Mouse (Mus musculus) embryo, embryonic 11 days (tissue): ENCODE measurements around the gene Sppl3.

Experiments used
- DNase-seq: peaks from one replicate; pipeline ENCODE4 v3.0.0-alpha.2; 2015

Gene Sppl3

DNA sequence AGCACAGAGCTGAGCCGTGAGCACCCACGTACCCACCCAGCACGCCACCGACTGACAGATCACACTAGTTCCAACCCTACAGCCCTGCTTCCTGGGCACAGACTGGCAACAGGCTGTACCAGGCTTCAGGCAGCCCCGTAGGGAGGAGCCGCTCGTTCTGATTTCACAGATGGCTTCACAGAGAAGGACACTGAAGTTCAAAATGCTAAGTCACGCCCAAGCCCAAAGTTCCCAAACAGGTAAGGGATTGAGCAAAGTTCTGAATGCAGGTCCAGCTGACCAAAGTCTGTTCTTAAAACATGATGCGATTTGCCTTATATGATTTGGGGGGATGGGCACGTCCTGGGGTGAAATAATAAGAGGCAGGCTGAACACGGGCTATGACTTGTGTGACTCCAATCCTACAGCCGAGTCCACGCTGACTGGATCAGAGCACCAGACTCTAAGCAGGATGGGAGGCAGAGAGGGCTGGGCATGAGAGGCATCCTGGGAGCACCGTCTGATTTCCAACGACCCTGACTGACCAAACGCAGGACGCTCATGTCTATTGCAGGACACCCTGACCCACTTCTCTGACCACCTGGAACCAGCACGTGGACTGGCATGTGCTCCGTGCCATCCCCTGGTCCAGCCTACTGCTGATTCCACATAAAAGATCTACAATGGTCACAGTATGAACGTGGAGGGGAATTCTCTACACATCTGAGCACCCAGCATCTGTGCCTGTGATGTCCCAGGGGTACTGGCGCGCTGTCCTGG, 116.7 kb downstream of the Sppl3 start:
- DNase-seq: no peak

DNA sequence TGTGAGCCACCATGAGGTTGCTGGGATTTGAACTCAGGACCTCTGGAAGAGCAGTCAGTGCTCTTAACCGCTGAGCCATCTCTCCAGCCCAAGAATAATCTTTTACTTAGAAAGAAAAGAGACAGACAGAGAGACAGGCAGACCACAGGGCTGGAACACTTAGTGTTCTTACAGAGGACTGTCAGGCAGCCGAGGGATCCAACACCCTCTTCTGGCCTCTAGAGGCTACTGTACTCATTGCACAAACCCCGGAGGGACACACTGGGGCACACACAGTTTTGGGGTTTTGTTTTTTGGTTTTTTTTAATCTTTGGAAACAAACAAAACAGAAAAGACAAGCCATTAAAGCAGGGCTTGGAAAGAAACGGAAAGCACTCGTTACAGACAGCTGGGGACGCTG, 118.4 kb downstream of the Sppl3 start:
- DNase-seq: no peak

DNA sequence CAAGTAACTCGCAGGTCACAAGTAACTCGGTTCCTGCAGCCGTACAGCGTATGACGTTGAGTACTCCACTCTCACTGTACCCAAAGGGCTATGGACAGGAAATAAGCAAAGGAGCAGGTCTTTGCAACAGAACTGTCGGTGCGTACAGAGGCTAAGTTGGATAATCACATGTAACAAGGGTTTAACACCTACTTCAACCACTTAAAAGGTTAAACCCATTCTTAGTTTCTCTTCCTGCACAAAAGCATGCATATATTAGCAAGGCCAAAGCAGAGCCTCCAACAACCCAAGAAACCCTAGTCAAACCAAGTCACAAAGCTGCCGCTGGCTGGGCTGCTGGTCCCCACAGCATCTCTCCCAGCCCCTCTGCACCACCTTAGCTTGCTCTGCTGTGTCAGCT, 121.5 kb downstream of the Sppl3 start:
- DNase-seq: no peak

DNA sequence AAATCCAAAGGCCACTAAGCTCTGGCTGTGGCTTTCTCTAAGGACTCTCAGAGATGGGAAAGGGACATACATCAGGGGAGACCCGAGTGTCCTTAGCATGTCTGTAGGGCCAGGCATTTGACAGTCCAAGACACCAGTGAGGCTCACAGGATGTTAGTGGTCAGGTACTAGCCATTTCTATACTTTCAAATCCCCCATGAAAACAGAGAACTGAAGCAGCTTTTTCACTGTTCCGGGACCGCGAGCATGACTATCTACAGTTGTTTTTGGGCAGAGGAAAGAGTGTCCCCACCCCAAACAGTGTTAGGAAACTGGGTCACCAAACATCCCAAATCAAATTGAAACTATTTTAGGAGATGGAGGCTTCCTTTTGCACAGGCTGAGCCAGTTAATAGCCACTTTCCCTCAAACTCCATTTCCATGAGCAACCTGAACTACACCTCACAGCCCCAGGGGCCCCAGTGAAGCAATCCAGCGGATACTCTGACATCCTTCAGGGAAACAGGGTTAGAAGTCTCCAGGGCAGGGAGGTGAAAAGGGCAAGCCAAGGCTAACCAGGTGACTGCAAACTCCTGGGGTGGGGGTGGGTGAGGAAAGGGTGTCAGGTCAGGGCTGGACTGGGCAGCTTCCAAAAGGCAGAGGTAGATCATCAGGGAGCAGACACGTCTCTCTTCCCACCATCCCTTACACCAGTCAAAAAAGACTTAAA, 122.6 kb downstream of the Sppl3 start:
- DNase-seq: no peak

DNA sequence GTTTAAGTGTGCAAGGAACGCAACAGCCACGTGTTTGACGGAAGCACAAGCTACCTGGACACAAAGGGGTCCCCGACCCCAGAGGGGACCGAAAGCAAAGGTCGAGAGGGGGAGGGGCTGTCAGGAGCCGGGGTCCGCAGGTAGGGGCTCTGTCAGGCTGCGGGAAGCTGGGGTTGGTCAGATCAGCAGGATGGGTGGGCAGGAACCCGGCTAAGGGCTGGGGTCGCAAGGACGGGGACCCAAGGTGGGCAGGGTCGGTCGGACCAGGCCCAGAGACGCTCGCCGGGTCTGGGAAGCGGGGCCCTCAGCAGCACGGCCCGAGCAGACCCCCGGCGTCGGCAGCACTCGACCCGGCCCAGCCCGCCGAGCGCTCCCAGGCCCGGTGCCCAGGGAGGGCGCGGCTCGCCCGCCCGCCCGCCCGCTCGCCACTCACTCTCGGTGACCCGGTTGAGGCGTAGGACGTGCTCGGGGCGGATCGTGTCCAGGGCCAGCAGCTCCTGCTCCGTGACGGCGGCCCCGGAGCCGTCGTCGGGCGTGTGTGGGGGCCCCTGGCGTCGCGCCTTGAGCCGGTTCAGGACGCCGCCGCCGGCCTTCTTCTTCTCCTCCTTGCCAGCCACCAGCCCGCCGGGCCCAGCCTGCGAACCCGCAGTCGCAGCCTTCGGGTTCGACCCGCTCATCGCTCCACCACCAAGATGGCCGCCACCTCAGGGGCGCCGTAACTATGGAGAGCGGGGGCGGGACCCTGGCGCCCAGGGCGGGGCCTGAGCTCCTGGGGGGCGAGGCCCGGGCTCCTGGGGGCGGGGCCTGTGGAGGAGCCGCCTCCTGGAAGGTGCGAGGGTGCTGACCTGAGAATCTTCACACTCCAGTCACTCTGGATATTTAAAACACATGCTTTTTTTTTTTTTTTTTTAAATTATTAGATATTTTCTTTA, 123.6 kb downstream of the Sppl3 start, which contains the start of gene Unc119b:
TSS of gene Unc119b (minus strand) at position 742 of the 932 bp plus-strand sequence.
- peak; percentile 94 for DNase-seq

DNA sequence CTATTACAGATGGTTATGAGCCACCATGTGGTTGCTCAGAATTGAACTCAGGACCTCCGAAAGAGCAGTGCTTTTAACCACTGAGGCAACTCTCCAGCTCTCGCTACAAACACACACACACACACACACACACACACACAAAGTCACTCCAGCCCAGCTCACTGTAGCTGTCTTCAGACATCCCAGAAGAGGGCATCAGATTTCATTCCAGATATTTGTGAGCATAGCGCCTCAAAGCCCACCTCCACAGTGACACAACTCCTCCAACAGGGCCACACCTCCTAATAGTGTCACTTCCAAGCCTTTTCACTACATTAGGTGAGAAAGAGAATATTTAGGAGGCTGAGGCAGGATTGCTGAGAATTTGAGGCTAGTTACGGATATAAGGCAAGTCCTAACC, 128.2 kb downstream of the Sppl3 start:
- no peak for DNase-seq

DNA sequence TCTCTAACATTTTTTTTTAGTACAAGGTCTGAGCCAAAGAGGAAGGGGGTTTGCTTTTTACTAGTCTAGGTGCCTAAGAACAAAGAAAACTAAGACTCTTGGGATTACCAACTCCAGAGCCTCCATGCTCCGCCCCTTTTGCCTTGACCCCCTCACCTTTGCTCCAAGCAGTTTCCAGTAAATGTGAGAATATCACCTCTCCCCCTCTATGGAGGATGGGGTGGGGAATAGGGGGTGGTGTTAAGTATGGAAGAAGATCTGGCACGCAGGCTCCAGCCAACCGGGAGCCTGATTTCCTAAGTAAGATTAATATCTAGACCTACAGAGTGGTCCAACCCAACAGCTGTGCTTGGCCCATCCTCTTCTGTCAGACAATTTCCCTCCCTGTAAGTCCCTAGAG, 129.8 kb downstream of the Sppl3 start:
- DNase-seq: no peak

DNA sequence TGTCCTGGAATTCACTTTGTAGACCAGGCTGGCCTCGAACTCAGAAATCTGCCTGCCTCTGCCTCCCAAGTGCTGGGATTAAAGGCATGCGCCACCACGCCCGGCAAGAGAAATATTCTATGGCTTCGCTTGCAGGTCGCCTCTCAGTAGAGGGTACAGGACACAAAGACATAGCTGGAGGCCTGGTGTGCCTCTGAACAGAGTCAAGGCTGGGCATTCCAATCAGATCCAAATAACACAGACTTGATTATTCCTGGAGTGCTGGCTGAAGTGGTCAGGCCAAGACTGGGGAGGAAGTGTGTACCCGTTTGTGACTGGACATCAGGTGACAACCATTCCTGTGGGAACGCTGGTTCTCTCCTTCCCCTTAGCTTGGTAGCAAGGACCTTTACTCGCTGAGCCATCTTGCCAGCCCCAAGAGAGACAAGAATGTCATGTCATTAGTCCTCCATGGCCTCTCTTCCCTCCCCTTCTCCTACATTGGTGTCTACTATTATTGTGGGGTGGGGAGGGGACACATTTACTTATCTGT, 131.3 kb downstream of the Sppl3 start:
- no peak for DNase-seq

DNA sequence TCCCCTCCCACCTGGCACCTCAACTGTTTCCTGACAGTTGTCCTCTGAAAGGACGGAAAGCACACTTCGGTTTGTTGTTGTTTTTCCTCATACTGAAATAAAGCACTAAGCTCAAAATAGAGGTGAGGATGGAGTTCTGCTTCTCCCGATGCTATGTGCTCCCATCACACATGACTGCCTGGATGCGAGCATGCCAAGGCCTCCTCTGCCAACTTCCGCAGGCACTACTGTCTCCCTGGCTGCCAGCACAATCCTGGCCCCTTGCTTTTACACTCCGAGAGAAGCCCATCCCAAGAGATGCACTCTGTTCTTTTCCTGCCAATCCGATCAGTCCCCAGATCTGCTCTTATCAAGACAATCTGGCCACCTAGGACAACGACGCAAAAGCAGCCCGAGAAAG, 132.6 kb downstream of the Sppl3 start:
- no peak for DNase-seq

DNA sequence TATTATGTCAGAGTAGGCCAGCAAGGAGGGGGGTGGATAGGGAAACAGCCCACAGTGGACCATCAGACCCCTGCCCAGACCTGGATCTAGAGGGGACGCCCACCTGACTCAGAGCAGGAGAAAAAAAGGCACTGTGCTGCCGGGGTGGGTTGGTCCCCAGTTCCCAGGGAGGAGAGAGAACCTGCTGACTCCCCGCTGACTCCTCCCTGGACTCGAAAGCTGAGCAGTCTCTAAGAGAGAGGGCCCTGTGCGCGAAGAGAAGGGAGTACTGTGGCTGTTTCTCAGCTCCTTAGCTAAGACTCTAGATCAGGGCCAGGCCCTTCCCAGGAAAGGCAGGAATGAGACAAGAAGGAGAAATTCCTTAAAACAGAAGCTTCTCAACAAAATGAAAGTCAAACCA, 133.5 kb downstream of the Sppl3 start:
- DNase-seq: no peak

DNA sequence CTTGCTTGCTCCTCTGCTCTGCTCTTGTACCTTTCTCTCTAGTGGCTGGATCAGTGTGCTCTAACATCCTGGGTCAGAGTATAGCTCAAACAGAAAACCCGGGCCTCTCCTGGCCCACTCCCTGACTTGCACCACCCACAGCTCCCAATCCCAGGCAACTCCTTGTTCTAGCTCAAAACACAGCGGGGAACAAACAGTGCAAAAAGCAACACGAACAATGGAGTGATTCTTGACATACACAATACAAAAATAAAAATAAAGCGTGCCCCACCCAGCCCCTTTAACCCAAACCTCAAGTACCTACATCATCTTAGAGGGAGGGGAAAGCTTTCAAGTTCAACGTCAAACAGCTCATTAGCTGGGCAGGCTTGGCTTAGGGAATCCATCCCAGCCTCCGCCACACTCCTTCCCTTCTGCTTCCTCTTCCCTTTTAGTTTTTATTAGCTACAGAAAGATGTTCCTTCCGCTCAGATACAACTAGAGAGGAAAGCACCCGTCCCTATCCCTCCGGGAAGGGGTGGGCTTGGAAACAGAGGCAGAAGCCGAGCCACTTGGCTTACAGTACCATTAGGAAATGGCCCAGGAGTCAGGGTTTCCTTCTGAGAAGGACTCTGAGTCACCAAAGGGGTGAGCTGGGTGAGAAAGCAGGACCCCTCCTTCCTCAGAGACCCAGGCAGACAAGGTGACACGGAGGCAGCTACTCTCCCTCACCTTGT, 134.5 kb downstream of the Sppl3 start:
- DNase-seq: no peak

DNA sequence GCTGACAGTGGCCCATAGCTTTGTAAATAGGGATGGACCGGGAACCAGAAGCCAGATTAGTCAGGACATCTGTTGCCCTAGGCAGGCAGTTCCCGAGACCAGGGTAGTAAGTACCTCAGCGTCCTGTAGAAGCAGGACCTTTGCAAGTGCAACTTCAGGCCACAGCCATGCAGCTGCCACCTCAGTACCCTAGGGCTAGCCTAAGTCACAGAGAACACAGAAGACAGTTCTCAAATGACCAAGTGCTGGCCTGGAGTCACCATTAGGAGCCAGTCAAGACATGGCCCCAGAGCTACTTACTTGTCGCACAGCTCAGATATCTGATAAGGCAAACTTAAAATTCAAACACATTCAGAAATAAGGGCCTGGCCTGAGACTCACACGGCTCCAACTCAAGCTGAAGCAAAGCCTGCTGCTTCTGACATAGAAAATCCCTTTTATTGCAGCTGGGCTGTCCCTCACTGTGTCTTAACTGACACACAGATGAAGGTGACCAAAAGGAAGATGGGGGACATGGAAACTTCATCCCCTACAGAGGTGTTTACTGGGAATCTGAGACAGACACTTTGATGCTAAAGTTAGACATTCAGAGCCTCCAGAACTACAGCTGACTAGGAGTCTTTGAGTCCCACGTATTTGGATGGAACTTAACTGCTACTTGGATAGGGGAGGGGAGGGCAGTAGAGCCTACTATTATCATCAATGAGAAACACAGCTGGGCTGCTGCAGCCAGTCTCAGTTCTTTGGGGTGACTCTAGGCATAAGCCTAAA, 135.2 kb downstream of the Sppl3 start:
- DNase-seq: no peak

DNA sequence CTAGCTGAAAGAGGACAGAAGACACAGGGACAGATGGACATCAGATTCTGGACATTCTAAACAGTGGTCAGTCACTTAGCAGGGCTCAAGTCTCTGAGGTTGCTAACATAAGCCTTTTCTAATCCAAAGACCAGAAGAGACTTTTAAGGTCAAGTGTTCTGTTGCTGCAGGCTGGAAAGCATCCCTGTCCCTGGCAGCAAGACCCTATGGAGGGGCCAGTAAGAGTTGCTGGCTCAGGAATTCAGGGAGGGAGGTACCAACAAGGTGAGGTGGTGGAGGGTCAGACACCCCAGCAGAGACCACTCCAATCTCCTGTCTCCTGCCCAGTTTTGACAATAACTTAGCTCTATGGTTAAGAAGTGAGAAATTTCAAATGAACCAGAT, 135.8 kb downstream of the Sppl3 start:
- DNase-seq: no peak

DNA sequence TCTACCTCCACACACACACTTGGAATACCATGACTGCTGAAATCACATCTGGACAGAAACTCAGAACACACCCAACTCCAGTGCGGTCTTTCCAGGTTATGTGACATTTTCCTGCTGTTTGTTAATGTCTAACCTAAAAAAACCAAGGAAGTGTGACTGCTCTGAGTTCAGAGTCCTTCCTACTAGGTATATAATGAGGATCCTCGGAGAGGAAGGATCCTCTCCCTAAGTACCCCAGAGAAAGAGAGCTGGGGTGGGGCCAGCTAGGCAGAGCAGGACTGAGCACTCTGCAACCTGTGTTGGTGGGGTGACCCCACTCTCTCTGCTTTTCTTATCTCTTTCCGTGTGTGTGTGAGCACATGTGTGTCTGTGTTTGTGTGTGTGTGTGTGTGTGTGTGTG, 136.5 kb downstream of the Sppl3 start:
- no peak for DNase-seq

DNA sequence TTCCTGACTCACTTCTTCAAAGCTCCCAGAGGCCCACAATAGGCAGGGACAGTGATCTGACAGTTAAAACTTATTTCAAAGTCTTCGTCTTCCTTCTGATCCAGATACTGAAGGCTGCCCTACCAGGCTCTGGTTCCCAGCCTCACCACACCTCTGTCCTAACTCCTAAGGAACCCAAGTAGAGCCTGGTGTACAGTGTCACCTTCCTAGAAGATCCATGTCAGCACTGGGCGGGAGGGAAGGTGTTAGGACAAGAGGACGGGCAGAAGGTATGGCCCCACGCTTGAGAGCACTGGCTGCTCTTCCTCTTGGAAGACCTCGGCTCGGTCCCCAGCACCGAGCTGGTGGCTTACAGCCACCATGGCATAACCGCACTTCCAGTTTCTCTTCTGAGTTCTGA, 137.4 kb downstream of the Sppl3 start:
- no peak for DNase-seq
